Mouse (Mus musculus) CH12.LX (cell line): ENCODE measurements at regions not wholly inside any gene's neighbourhood (a gene's known extent, or its start where the extent isn't known, plus 50 kb on each side); places are given as distances from the start of the nearest gene placed in this dataset.

Source experiments
- BHLHE40 ChIP-seq: IDR thresholded peaks from 2 replicates; pipeline ENCODE4 v1.6.1; 2011; ENCODE audit warnings: mild to moderate bottlenecking, low read depth, low read length, improper control_type of control experiment
- MEF2A ChIP-seq: IDR thresholded peaks from 2 replicates; pipeline ENCODE4 v1.6.1; 2014; ENCODE audit warnings: low read depth, mild to moderate bottlenecking, inconsistent platforms, low read length, improper control_type of control experiment, borderline replicate concordance
- POLR2A ChIP-seq: IDR thresholded peaks from 2 replicates; pipeline ENCODE4 v1.6.1; 2011; ENCODE audit warnings: low read depth, mild to moderate bottlenecking, improper control_type of control experiment, low read length
- SIN3A ChIP-seq: IDR thresholded peaks from 2 replicates; pipeline ENCODE4 v1.6.1; 2012; ENCODE audit warnings: low read length, improper control_type of control experiment, inconsistent platforms
- TBP ChIP-seq: conservative IDR thresholded peaks from 2 replicates; pipeline ENCODE4 v1.6.1; 2011; ENCODE audit warnings: low read depth, low read length, improper control_type of control experiment

DNA sequence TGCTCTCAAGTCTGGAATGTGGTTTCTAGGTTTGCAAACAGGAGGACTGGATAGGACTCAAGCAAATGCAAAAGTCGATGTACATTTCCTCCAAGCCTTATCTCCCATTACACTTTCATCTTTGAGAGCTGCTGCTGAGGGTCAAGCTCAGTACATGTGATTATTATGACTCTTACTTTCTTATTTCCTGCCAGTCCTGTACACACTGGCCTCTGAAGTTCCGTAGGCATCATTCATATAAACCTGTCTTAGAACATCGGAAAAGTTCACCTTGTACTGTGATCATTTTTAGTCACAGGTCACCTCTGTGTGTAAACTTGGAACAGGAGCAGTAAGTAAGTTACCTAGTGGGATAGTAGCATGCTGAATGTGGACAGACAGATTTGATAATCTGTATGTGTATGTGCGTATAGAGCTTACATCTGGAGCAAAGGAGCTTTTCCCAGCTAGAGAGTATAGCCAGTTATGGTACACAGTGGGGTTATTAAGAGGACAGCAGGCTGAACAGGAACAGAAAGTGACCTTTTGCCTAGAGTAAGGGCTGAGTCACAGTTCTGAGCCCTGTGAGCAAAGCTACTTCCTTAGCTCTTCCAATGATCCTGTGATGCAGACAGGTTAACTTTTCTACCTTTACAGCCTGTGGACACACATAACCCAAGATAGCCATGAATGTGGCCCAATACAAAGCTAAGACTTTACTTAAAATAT is 319.2 kb upstream of the 4930452B06Rik start:
- TF ChIP-seq MEF2A (no peak), TBP (no peak), POLR2A (no peak), BHLHE40 (no peak), SIN3A (no peak)
